ENCODE assay signal across 8 mouse cellular contexts in the genomic region with DNA sequence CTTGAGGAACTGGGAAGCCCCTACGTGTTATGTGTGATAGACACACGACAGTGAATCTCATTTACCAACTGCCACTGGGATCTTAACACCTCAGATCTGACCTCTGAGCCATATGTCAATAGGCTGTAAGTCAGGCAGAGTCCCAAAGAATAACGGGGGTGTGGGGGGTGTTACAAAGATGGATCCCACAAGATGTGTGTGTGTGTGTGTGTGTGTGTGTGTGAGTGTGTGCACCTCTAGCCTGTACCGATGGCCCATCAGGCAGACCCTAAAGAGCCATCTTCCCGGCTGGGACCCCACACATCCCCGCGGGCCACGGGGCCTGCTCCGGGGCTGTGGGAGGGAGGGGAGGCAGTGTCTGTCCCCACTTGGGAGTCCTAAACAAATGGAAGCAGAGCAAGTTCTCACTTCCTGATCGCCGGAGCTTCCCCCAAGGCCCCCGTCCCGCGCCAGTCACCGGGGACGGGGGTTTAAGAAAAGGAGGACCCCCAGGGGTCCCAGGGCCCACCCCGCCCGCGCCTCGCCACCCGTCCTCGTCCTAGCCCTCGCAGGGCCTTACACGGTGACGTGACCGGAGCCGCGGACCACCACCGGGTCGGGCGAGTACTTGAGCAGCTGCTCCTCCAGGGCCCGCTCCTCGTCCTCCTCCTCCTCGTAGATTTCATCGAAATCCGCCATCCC. TPM values are rescaled to one million over a fixed set of nuclear protein-coding genes. Genes with fewer than 3 reads are reported as not detected.
DNase-seq lines count a peak whose midpoint lies in the region; ATAC-seq and TF ChIP-seq lines count a peak whose summit lies in the region.

No protein-coding gene starts in this region.

- peak; percentile 15 for ATAC-seq in activated CD4-positive, CD25-positive, alpha-beta regulatory T cell, adult 4 months
- ATAC-seq in forebrain, embryonic 15.5 days (replicated peaks): peak; percentile 79
- peak; percentile 70 for ATAC-seq in kidney, postnatal 0 days (replicated peaks; ENCODE audit: low FRiP score, low read depth)
- peak; percentile 83 for ATAC-seq in midbrain, embryonic 12.5 days (ENCODE audit: low FRiP score, low read depth)

- H3K4me2 ChIP-seq in forebrain, embryonic 15.5 days (replicated peaks): peak overlapping the region; percentile 77
- peak overlapping the region; percentile 77 for H3K4me2 ChIP-seq in kidney, postnatal 0 days (ENCODE audit: low read length)
- H3K4me2 ChIP-seq in midbrain, embryonic 12.5 days (replicated peaks): peak overlapping the region; percentile 95

- peak overlapping the region; percentile 99 for H3K9ac ChIP-seq in forebrain, embryonic 15.5 days (replicated peaks)
- peak overlapping the region; percentile 99 for H3K9ac ChIP-seq in kidney, postnatal 0 days (ENCODE audit: low read depth, low read length)
- peak overlapping the region; percentile 96 for H3K9ac ChIP-seq in midbrain, embryonic 12.5 days (replicated peaks)

- H3ac ChIP-seq in C2C12 (ENCODE audit: control insufficient read depth, insufficient read length, low read depth): peak overlapping the region; percentile 88

- under 1% methylated on average over 33 of the region's 36 CpGs for WGBS in heart, embryonic 10.5 days
- WGBS in forebrain, embryonic 15.5 days: under 1% methylated on average over 36 of the region's 36 CpGs
- WGBS in kidney, postnatal 0 days: 2% methylated on average over 36 of the region's 36 CpGs
- WGBS in midbrain, embryonic 12.5 days: under 1% methylated on average over 36 of the region's 36 CpGs

- no peaks in the 10 kb centered on the region for H3K27me3 ChIP-seq in heart, embryonic 10.5 days (ENCODE audit: insufficient read depth, poor library complexity, severe bottlenecking)
- H3K27me3 ChIP-seq in C2C12 (ENCODE audit: control insufficient read depth, insufficient read depth, insufficient read length): no peaks in the 10 kb centered on the region
- no peaks in the 10 kb centered on the region for H3K27me3 ChIP-seq in forebrain, embryonic 15.5 days
- H3K27me3 ChIP-seq in kidney, postnatal 0 days (ENCODE audit: insufficient read depth, low read length): no peaks in the 10 kb centered on the region
- peaks cover 43% of the 10 kb centered on the region for H3K27me3 ChIP-seq in midbrain, embryonic 12.5 days

- peak overlapping the region; percentile 99 for H3K4me3 ChIP-seq in heart, embryonic 10.5 days
- H3K4me3 ChIP-seq in C2C12 (ENCODE audit: insufficient read depth, poor library complexity, severe bottlenecking): peak overlapping the region; percentile 89
- H3K4me3 ChIP-seq in forebrain, embryonic 15.5 days: peak overlapping the region; percentile 93
- H3K4me3 ChIP-seq in kidney, postnatal 0 days (replicated peaks; ENCODE audit: low read depth, low read length): peak overlapping the region; percentile 98
- peak overlapping the region; percentile 94 for H3K4me3 ChIP-seq in midbrain, embryonic 12.5 days

- H3K79me3 ChIP-seq in C2C12 (ENCODE audit: low read depth): peaks cover 42% of the 10 kb centered on the region

- TF ChIP-seq CTCF in C2C12 (IDR thresholded peaks at IDR 0.05; ENCODE audit: control insufficient read depth, insufficient read depth, insufficient read length): no peak
- no peak for TF ChIP-seq CTCF in kidney, postnatal 0 days (IDR thresholded peaks at IDR 0.05; ENCODE audit: low read depth)

- peaks cover 55% of the 10 kb centered on the region for H3K79me2 ChIP-seq in C2C12 (ENCODE audit: control insufficient read depth, insufficient read depth)

- peaks cover 17% of the 10 kb centered on the region for H3K4me1 ChIP-seq in heart, embryonic 10.5 days
- peaks cover 13% of the 10 kb centered on the region for H3K4me1 ChIP-seq in forebrain, embryonic 15.5 days
- peaks cover 5% of the 10 kb centered on the region for H3K4me1 ChIP-seq in kidney, postnatal 0 days (replicated peaks; ENCODE audit: insufficient read depth, low read length)
- H3K4me1 ChIP-seq in midbrain, embryonic 12.5 days: peaks cover 19% of the 10 kb centered on the region

- peak overlapping the region; percentile 98 for H3K27ac ChIP-seq in heart, embryonic 10.5 days
- H3K27ac ChIP-seq in forebrain, embryonic 15.5 days (replicated peaks): peak overlapping the region; percentile 84
- H3K27ac ChIP-seq in kidney, postnatal 0 days: peak overlapping the region; percentile 95
- H3K27ac ChIP-seq in midbrain, embryonic 12.5 days (replicated peaks): peak overlapping the region; percentile 89

- DNase-seq in heart, embryonic 10.5 days (ENCODE audit: low spot score): peak; percentile 84
- no peak for DNase-seq in heart, postnatal 4 days
- peak; percentile 40 for DNase-seq in kidney, postnatal 0 days (ENCODE audit: low spot score)
- peak; percentile 77 for DNase-seq in testis, postnatal 14 days (ENCODE audit: low spot score)

- H3K36me3 ChIP-seq in heart, embryonic 10.5 days: peaks cover 8% of the 10 kb centered on the region; the same call in 1 of the 2 replicates
- peaks cover 8% of the 10 kb centered on the region for H3K36me3 ChIP-seq in C2C12 (ENCODE audit: control insufficient read depth, insufficient read depth)
- no peaks in the 10 kb centered on the region for H3K36me3 ChIP-seq in forebrain, embryonic 15.5 days
- H3K36me3 ChIP-seq in kidney, postnatal 0 days (ENCODE audit: insufficient read depth, low read length): no peaks in the 10 kb centered on the region
- peaks cover 9% of the 10 kb centered on the region; the same call in 1 of the 2 replicates for H3K36me3 ChIP-seq in midbrain, embryonic 12.5 days

- H3K9me3 ChIP-seq in heart, embryonic 10.5 days: no peaks in the 10 kb centered on the region
- H3K9me3 ChIP-seq in forebrain, embryonic 15.5 days: no peaks in the 10 kb centered on the region
- H3K9me3 ChIP-seq in kidney, postnatal 0 days (replicated peaks; ENCODE audit: low read length): no peaks in the 10 kb centered on the region
- 0 out of 2 replicates have a peak, but pooled peaks cover 3% of the 10 kb centered on the region for H3K9me3 ChIP-seq in midbrain, embryonic 12.5 days

TF ChIP-seq in C2C12, 6 proteins besides CTCF, POLR2A, EP300 and RAD21:
- TF ChIP-seq FOSL1 (IDR thresholded peaks at IDR 0.05; ENCODE audit: insufficient read depth, low read length, poor library complexity, severe bottlenecking): no peak
- TF ChIP-seq USF1 (IDR thresholded peaks at IDR 0.05; ENCODE audit: low read depth): no peak
- no peak for TF ChIP-seq CEBPB (IDR thresholded peaks at IDR 0.05; ENCODE audit: low read depth)
- no peak for TF ChIP-seq MYOG (IDR thresholded peaks at IDR 0.05; ENCODE audit: control insufficient read depth, extremely low read depth, insufficient read length)

RNA-seq across cellular contexts. Expression of a gene that starts 0.8 kb away (rescaled TPM):
- polyA plus RNA-seq in heart, embryonic 10.5 days (2016; fragmentation: Nextera tagmentation; extraction: Ambion mirVana): 24.5 and 37.8 TPM in 2 replicates
- 10 to 100 TPM; 29.3 to 29.6 TPM for total RNA-seq in heart, postnatal 4 days (2021)
- polyA plus RNA-seq in C2C12 (2012; fragmentation: generic; extraction: Trizol): 22.0 TPM
- polyA plus RNA-seq in activated CD4-positive, CD25-positive, alpha-beta regulatory T cell, adult 4 months (2017; shearing (Covaris generic)): 1 to 10 TPM; 6.0 to 8.1 TPM
- polyA plus RNA-seq in forebrain, embryonic 15.5 days (2015; fragmentation: Nextera tagmentation; extraction: Ambion mirVana): 39.2 TPM in 2 replicates
- 43.3 and 51.3 TPM in 2 replicates for polyA plus RNA-seq in kidney, postnatal 0 days (2015; fragmentation: Nextera tagmentation; extraction: Ambion mirVana)
- polyA plus RNA-seq in midbrain, embryonic 12.5 days (2016; fragmentation: Nextera tagmentation; extraction: Ambion mirVana): 33.3 and 44.7 TPM in 2 replicates

RNA-seq across cellular contexts. Expression of a gene that starts 31.6 kb away (rescaled TPM):
- polyA plus RNA-seq in heart, embryonic 10.5 days (2016; fragmentation: Nextera tagmentation; extraction: Ambion mirVana): not detected in 2 replicates
- not detected for total RNA-seq in heart, postnatal 4 days (2021)
- not detected for polyA plus RNA-seq in C2C12 (2012; fragmentation: generic; extraction: Trizol)
- not detected for polyA plus RNA-seq in activated CD4-positive, CD25-positive, alpha-beta regulatory T cell, adult 4 months (2017; shearing (Covaris generic))
- polyA plus RNA-seq in forebrain, embryonic 15.5 days (2015; fragmentation: Nextera tagmentation; extraction: Ambion mirVana): 7.2 and 7.5 TPM in 2 replicates
- not detected in 2 replicates for polyA plus RNA-seq in kidney, postnatal 0 days (2015; fragmentation: Nextera tagmentation; extraction: Ambion mirVana)
- 3.6 TPM in 2 replicates for polyA plus RNA-seq in midbrain, embryonic 12.5 days (2016; fragmentation: Nextera tagmentation; extraction: Ambion mirVana)

Comparison
In these comparisons a context has a peak if more than half of its experiments do, and no peak if none do; other contexts are left out.
1. ATAC-seq: peak in every context shown above with its lines; median percentile 83 in midbrain, embryonic 12.5 days; 79 in forebrain, embryonic 15.5 days; 70 in kidney, postnatal 0 days; 15 in activated CD4-positive, CD25-positive, alpha-beta regulatory T cell, adult 4 months.